Mouse (Mus musculus) neural tube, embryonic 13.5 days (tissue): Measurements from ENCODE around the gene Plk3. TPM values are rescaled to one million over a fixed set of nuclear protein-coding genes. Genes with fewer than 3 reads are reported as not detected.

ENCODE experiments used
- ATAC-seq: fragments of 200-750 bp; cut with Nextera tagmentation; 2 replicates; pipeline ENCODE4 v1.8.0; 2017; ENCODE audit warnings: low read depth, mild to moderate bottlenecking, moderate TSS enrichment, moderate library complexity
- H3K27ac ChIP-seq: fragments of 300-500 bp; sonication (generic); replicated peaks from 2 replicates; pipeline ENCODE4 v1.5.1; 2015; ENCODE audit warnings: moderate library complexity, mild to moderate bottlenecking, inconsistent platforms
- H3K27me3 ChIP-seq: fragments of 300-500 bp; sonication (generic); 2 replicates; pipeline ENCODE4 v1.6.1; 2015; ENCODE audit warnings: mild to moderate bottlenecking, inconsistent platforms
- H3K36me3 ChIP-seq: fragments of 300-500 bp; sonication (generic); 2 replicates; pipeline ENCODE4 v1.6.1; 2015; ENCODE audit warnings: mild to moderate bottlenecking, inconsistent platforms
- H3K4me1 ChIP-seq: fragments of 300-500 bp; sonication (generic); replicated peaks from 2 replicates; pipeline ENCODE4 v1.6.1; 2015; ENCODE audit warnings: inconsistent platforms
- H3K4me2 ChIP-seq: fragments of 300-500 bp; sonication (generic); 2 replicates; pipeline ENCODE4 v1.6.1; 2015; ENCODE audit warnings: inconsistent platforms, mild to moderate bottlenecking, moderate library complexity
- H3K4me3 ChIP-seq: fragments of 300-500 bp; sonication (generic); 2 replicates; pipeline ENCODE4 v1.5.1; 2015; ENCODE audit warnings: mild to moderate bottlenecking, inconsistent platforms
- H3K9ac ChIP-seq: fragments of 300-500 bp; sonication (generic); 2 replicates; pipeline ENCODE4 v1.6.1; 2015; ENCODE audit warnings: moderate library complexity, mild to moderate bottlenecking, inconsistent platforms
- H3K9me3 ChIP-seq: fragments of 300-500 bp; sonication (generic); 2 replicates; pipeline ENCODE4 v1.6.1; 2016; ENCODE audit warnings: inconsistent platforms
- WGBS: fragments of 180-500 bp; shearing (Covaris S2); methylation state at CpG from one replicate; pipeline ENCODE4 v1.1.7; 2015; 5-methylcytosine and 5-hydroxymethylcytosine counted together
- polyA plus RNA-seq: library from polyadenylated mRNA; unstranded; fragments of >200 nt; fragmentation: Nextera tagmentation; extraction: Ambion mirVana; gene quantifications from 2 replicates; pipeline ENCODE4 v1.2.1, GENCODE M21; 2015

Gene Plk3
- polyA plus RNA-seq, 1 experiment from 2014 or later = 16.0 TPM

DNA sequence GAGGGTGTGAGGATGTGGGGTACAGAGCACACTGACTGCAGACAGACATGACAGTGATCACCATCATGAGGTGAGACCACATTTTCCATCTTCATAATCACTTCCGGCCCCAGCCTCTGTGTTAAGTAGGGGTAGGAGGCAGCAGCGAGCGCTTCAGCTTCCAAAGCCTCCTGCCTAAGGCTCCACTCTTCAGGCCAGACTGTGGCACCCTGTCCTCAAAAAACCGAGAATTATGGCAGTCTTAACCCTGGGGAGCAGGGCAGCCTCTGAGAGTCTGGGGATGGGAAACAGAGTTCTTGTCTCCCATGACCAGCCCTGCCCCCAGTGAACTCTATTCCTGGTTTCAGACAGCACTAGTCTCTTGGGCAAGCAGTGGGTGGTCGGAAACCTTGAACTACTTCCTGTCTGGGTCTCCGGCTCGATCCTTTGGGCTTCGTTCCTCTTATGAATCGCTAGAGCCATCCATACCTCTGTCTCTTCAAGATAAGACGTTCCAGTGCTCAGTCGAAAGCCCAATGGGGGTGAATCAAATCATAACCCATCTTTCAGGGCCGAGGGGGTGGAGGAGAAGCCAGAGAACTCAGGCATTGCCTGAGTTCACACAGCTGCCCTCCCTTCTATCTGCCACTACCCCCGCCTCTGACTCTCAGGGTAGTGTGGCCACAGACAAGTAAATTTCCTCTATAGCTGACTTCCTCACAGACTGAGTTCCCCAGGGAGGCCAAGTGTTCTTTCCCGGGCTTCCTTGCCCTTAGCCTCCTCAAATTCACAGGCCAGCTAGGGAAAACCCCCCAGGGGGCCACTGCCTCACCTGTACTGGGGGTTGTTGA lies 9.0 kb downstream of the Plk3 start:
- Histone ChIP-seq H3K27ac (peak overlapping the region; percentile 87), H3K27me3 (no peaks in the 10 kb centered on the region), H3K36me3 (peaks cover 18% of the 10 kb centered on the region), H3K4me2 (peak overlapping the region; percentile 24; the same call in 1 of the 2 replicates), H3K9me3 (no peaks in the 10 kb centered on the region), H3K4me1 (peaks cover 29% of the 10 kb centered on the region), H3K4me3 (no peak overlapping the region), H3K9ac (peak overlapping the region; percentile 64)
- no peak for ATAC-seq
- 73% methylated on average over 14 of the region's 14 CpGs for WGBS

DNA sequence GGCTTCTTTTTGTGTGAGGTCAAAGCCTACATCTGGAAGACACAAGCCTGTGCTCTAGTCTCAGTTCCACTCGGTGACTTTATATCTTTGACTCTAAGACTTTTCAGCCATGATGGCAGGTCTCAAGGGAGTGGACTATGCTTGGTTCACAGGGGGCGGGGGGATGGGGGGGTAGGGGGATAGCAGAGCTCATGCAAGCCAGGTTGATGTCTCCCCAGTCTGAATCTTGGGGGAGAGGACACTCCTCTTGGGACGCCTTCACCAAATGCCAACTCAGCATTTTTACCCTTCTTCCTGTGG lies 9.6 kb downstream of the Plk3 start:
- 0 out of 2 replicates have a peak overlapping the region, but pooled peaks have one; percentile 17 for H3K9ac ChIP-seq
- no peak overlapping the region for H3K4me2 ChIP-seq
- H3K27ac ChIP-seq = no peak overlapping the region
- 91% methylated on average over 3 of the region's 3 CpGs for WGBS
- peaks cover 15% of the 10 kb centered on the region for H3K36me3 ChIP-seq
- no peak overlapping the region for H3K4me3 ChIP-seq
- no peak for ATAC-seq
- H3K9me3 ChIP-seq = no peaks in the 10 kb centered on the region
- H3K4me1 ChIP-seq = peaks cover 31% of the 10 kb centered on the region
- H3K27me3 ChIP-seq = no peaks in the 10 kb centered on the region

GRCm38 (mm10) chr4:117123546-117124217 lies 10.1 kb downstream of the Plk3 start:
- Histone ChIP-seq H3K27ac (no peak overlapping the region), H3K4me2 (no peak overlapping the region), H3K4me3 (no peak overlapping the region), H3K9me3 (no peaks in the 10 kb centered on the region), H3K36me3 (peaks cover 10% of the 10 kb centered on the region), H3K9ac (no peak overlapping the region), H3K4me1 (peaks cover 31% of the 10 kb centered on the region), H3K27me3 (no peaks in the 10 kb centered on the region)
- ATAC-seq = no peak
- WGBS = 84% methylated on average over 7 of the region's 9 CpGs

DNA sequence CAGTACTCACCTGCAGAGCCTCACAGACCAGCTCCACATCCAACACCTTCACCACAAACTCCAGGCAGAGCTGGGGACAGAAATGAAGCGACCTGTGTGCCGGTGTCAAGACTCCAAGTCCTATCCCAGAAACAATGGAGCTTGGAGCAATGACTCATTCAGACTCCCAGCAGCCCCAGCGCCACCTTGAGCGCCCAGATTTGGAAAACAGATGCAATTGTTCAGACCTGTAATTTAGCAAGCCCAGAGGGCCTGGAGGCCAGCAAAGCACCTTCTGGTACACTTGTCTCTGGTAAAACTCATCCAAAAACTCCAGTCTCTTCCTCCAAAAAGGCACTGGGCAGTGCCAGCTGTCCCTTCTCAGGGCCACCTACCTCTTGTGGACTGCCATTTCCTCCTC lies 11.6 kb downstream of the Plk3 start:
- H3K4me2 ChIP-seq = no peak overlapping the region
- H3K4me1 ChIP-seq = peaks cover 31% of the 10 kb centered on the region
- H3K9me3 ChIP-seq = no peaks in the 10 kb centered on the region
- 88% methylated on average over 4 of the region's 4 CpGs for WGBS
- no peak for ATAC-seq
- no peak overlapping the region for H3K27ac ChIP-seq
- H3K27me3 ChIP-seq = no peaks in the 10 kb centered on the region
- no peak overlapping the region for H3K4me3 ChIP-seq
- H3K36me3 ChIP-seq = no peaks in the 10 kb centered on the region
- H3K9ac ChIP-seq = no peak overlapping the region

GRCm38 (mm10) chr4:117120445-117121414 lies 13.0 kb downstream of the Plk3 start:
- peak; percentile 96 for ATAC-seq
- Histone ChIP-seq H3K27me3 (no peaks in the 10 kb centered on the region), H3K4me1 (peaks cover 27% of the 10 kb centered on the region), H3K9me3 (no peaks in the 10 kb centered on the region), H3K4me3 (peak overlapping the region; percentile 71), H3K9ac (peak overlapping the region; percentile 82), H3K27ac (peak overlapping the region; percentile 92), H3K36me3 (0 out of 2 replicates have a peak, but pooled peaks cover 2% of the 10 kb centered on the region), H3K4me2 (peak overlapping the region; percentile 100)
- under 1% methylated on average over 69 of the region's 69 CpGs for WGBS

DNA sequence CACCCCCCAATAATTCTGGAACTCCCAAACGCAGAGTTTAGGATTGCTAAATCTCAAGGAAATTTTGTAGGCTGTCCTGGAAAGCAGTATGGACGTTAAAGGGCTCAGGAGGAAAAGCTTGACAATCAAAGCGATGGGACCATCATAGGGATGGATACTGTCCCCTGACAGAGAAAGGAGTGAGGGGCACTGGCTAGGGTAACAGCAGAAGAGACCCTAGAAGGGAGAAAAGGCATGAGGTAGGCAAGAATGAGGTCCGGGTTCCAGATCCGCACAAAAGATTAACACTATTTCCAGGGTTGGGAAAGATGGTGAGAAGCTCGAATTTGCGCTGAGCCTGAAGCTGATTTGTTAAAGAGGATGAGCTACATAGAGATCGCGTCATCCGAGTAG lies 13.7 kb downstream of the Plk3 start:
- peak; percentile 6; the same call in 1 of the 2 replicates for ATAC-seq

DNA sequence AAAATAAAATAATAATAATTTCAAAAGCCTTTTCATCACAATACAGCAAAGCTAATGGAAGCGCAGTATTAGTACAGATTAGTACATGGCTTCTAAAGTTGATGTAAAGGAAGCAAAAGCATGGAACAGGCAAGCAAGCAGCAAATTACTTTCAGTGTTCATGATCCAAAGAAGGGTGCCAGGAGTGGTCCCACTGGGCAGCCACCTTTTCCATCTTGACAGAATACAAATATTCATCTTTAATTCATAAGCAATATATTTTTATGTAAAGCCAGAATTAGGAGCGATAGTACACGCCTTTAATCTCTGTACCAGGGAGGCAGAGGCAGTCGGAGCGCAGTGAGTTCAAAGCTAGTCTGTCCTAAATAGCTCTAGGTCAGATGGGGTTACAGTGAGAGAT lies 14.1 kb downstream of the Plk3 start:
- 73% methylated on average over 5 of the region's 5 CpGs for WGBS
- Histone ChIP-seq H3K9me3 (no peaks in the 10 kb centered on the region), H3K27me3 (no peaks in the 10 kb centered on the region), H3K9ac (peak overlapping the region; percentile 82), H3K4me1 (peaks cover 16% of the 10 kb centered on the region), H3K4me3 (peak overlapping the region; percentile 71), H3K27ac (peak overlapping the region; percentile 92), H3K36me3 (peaks cover 13% of the 10 kb centered on the region), H3K4me2 (peak overlapping the region; percentile 100)
- no peak for ATAC-seq

More for the DNA sequence above, 13.7 kb downstream of the Plk3 start:
- Histone ChIP-seq H3K4me2 (peak overlapping the region; percentile 100), H3K27ac (peak overlapping the region; percentile 92), H3K4me1 (peaks cover 20% of the 10 kb centered on the region), H3K36me3 (peaks cover 9% of the 10 kb centered on the region), H3K27me3 (no peaks in the 10 kb centered on the region), H3K9me3 (no peaks in the 10 kb centered on the region), H3K9ac (peak overlapping the region; percentile 82), H3K4me3 (peak overlapping the region; percentile 71)
- WGBS = 8% methylated on average over 10 of the region's 10 CpGs

GRCm38 (mm10) chr4:117117931-117118330 lies 15.8 kb downstream of the Plk3 start:
- H3K4me3 ChIP-seq = no peak overlapping the region
- 93% methylated on average over 7 of the region's 7 CpGs for WGBS
- peaks cover 13% of the 10 kb centered on the region for H3K4me1 ChIP-seq
- no peak for ATAC-seq
- H3K27me3 ChIP-seq = no peaks in the 10 kb centered on the region
- H3K9ac ChIP-seq = no peak overlapping the region
- H3K36me3 ChIP-seq = peaks cover 29% of the 10 kb centered on the region
- no peak overlapping the region for H3K4me2 ChIP-seq
- no peaks in the 10 kb centered on the region for H3K9me3 ChIP-seq
- no peak overlapping the region for H3K27ac ChIP-seq

- Histone ChIP-seq H3K9ac (no peak overlapping the region), H3K9me3 (no peaks in the 10 kb centered on the region), H3K27ac (no peak overlapping the region), H3K36me3 (peaks cover 48% of the 10 kb centered on the region), H3K4me2 (no peak overlapping the region), H3K4me3 (no peak overlapping the region), H3K4me1 (peaks cover 7% of the 10 kb centered on the region), H3K27me3 (no peaks in the 10 kb centered on the region)
- ATAC-seq = no peak
- 89% methylated on average over 5 of the region's 5 CpGs for WGBS
Measured at GRCm38 (mm10) chr4:117115592-117115991, 18.2 kb downstream of the Plk3 start.

DNA sequence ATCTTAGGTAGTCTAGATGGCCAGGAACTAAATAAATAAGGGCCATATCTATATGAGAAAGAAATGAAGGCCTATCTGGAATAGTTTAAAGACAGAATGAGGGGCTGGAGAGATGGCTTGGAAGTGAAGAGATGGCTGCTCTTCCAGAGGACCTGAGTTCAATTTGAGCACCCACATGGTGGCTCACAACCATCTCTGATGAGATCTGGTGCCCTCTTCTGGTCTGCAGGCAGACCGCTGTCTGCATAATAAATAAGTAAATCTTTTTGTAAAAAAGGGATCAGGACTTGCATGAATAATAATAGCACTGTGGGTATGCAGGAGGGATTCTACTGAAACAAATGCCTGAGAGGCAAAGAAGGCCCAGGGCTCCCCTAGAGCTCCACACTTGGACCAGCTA lies 20.5 kb downstream of the Plk3 start:
- Histone ChIP-seq H3K4me3 (no peak overlapping the region), H3K9me3 (no peaks in the 10 kb centered on the region), H3K27me3 (no peaks in the 10 kb centered on the region), H3K36me3 (peaks cover 72% of the 10 kb centered on the region), H3K9ac (no peak overlapping the region), H3K27ac (no peak overlapping the region), H3K4me1 (no peaks in the 10 kb centered on the region), H3K4me2 (no peak overlapping the region)
- WGBS = 96% methylated on average over 1 of the region's 1 CpGs
- no peak for ATAC-seq

- ATAC-seq = no peak
- 88% methylated on average over 11 of the region's 11 CpGs for WGBS
- Histone ChIP-seq H3K4me2 (no peak overlapping the region), H3K4me1 (no peaks in the 10 kb centered on the region), H3K9me3 (no peaks in the 10 kb centered on the region), H3K4me3 (no peak overlapping the region), H3K27me3 (no peaks in the 10 kb centered on the region), H3K36me3 (peaks cover 78% of the 10 kb centered on the region), H3K9ac (no peak overlapping the region), H3K27ac (no peak overlapping the region)
Measured at GRCm38 (mm10) chr4:117110985-117111384, 22.8 kb downstream of the Plk3 start.

DNA sequence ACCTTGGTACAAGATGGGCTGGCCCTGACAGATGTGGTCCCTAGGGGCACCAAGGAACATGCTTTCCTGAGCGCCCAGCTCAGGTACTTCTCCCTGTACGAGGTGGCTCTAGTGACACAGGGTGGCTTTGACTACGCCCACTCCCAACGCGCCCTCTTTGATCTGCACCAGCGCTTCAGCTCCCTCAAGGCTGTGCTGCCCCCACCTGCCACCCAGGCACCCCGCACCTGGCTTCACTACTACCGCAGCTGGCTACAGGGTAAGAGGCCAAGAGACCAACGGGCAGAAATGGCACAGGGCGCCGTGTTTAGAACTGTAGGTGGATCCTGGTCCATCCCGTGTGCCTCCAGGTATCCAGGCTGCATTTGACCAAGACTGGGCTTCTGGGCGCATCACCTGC lies 23.5 kb downstream of the Plk3 start:
- Histone ChIP-seq H3K4me1 (no peaks in the 10 kb centered on the region; the same call in 1 of the 2 replicates), H3K9me3 (no peaks in the 10 kb centered on the region), H3K4me3 (no peak overlapping the region), H3K27me3 (no peaks in the 10 kb centered on the region), H3K36me3 (peaks cover 78% of the 10 kb centered on the region), H3K27ac (no peak overlapping the region), H3K4me2 (no peak overlapping the region), H3K9ac (no peak overlapping the region)
- ATAC-seq = no peak
- 93% methylated on average over 13 of the region's 13 CpGs for WGBS
